Mouse (Mus musculus): Measurements from ENCODE around the gene Lyve1.

DNA sequence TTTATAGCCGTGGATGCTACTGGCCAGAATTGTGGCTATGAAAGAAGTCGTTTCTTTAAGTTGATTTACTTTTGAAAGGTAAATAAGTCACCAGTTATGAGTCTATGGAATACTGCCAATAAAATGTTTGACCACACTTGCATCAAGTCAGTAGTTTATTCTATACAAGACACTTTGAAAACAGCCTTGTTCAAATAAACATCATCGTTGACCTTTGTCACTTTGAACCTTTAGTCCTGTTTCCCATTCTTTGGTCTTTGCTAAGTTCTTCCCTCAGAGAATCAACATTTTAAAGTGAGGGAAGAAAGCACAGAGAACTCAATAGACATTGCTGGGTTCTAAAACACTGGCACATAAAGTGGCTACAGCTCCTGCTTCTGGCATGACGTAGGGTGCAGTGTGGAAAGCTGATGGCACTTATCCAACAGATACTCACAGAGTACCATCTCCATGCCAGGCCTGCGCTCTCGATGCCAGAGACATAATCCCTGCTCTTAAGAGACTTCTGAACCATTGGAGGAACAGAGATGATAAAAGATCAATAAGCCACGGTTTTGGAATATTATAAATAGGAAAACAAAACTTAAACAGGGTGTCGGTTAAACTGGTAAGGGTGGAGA lies 8.0 kb downstream of the Lyve1 start:
- TF ChIP-seq EP300 (IDR thresholded peaks at IDR 0.05; ENCODE audit: insufficient read depth, low read depth, low read length): no peak
- no peak for TF ChIP-seq POLR2A (IDR thresholded peaks at IDR 0.05; ENCODE audit: insufficient read depth, low read length)
- TF ChIP-seq CTCF (IDR thresholded peaks at IDR 0.05; ENCODE audit: low read depth, low read length): no peak
